Mouse (Mus musculus) midbrain, embryonic 10.5 days (tissue): ENCODE results near the gene Phf14. TPM values are rescaled to one million over a fixed set of nuclear protein-coding genes. Genes with fewer than 3 reads are reported as not detected.

Source experiments
- DNase-seq: peaks from one replicate; pipeline ENCODE4 v3.0.0-alpha.2; 2017; ENCODE audit warnings: low spot score
- H3K27ac ChIP-seq: fragments of 300-500 bp; sonication (generic); replicated peaks from 2 replicates; pipeline ENCODE4 v1.5.1; 2016; ENCODE audit warnings: mild to moderate bottlenecking
- H3K27me3 ChIP-seq: fragments of 300-500 bp; sonication (generic); 2 replicates; pipeline ENCODE4 v1.6.1; 2016; ENCODE audit warnings: low read depth, mild to moderate bottlenecking; ENCODE audit not compliant: poor library complexity, severe bottlenecking
- H3K36me3 ChIP-seq: fragments of 300-500 bp; sonication (generic); 2 replicates; pipeline ENCODE4 v1.6.1; 2016; ENCODE audit warnings: mild to moderate bottlenecking, moderate library complexity
- H3K4me1 ChIP-seq: fragments of 300-500 bp; sonication (generic); 2 replicates; pipeline ENCODE4 v1.6.1; 2016
- H3K4me3 ChIP-seq: fragments of 300-500 bp; sonication (generic); 2 replicates; pipeline ENCODE4 v1.5.1; 2016; ENCODE audit warnings: mild to moderate bottlenecking, moderate library complexity
- H3K9me3 ChIP-seq: fragments of 300-500 bp; sonication (generic); replicated peaks from 2 replicates; pipeline ENCODE4 v1.6.1; 2016; ENCODE audit warnings: mild to moderate bottlenecking
- WGBS: fragments of 180-500 bp; shearing (Covaris S2); methylation state at CpG from one replicate; pipeline ENCODE4 v1.1.7; 2016; 5-methylcytosine and 5-hydroxymethylcytosine counted together
- polyA plus RNA-seq: library from polyadenylated mRNA; unstranded; fragments of >200 nt; fragmentation: Nextera tagmentation; extraction: Ambion mirVana; gene quantifications from 2 replicates; pipeline ENCODE4 v1.2.1, GENCODE M21; 2016

The Phf14 gene
- polyA plus RNA-seq, 1 experiment from 2014 or later: 65.3 TPM

DNA sequence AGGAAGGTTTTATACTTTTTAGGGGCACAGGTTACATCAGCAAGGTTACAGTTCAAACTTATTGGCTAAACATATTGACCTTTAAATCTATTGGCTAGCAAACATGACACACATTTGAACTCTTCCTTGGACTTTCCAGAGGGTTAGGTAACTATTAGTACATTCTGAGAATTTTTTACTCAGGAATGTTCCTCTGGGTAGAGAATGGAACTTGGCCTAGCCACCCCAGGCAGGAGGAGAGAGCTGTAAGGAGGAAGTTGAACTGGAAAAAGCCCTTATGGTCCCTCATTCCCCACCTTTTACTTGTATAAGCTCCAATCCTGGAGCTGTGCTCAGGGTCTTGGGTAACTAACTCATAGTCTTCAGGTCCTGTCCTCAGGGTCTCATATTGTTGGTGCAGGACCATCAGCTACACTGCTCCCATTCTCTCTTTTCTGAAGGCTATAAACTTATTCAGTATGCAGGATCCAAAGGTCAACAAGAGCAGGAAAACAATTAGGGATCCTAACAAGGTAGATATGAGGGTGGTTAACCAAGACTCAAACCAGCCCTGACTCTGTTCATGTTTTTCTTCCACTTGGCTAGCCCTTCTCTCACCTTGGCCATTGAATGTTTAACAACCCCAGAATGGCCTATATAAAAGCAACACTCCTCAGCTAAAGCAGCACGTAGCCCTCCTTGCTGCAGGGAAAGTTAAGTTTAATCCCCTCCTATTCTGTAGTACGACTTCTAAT is 119.4 kb downstream of the Phf14 start:
- H3K4me3 ChIP-seq: no peak overlapping the region
- DNase-seq: no peak
- H3K9me3 ChIP-seq: no peaks in the 10 kb centered on the region
- H3K36me3 ChIP-seq: peaks cover 24% of the 10 kb centered on the region
- no peak overlapping the region for H3K27ac ChIP-seq
- no peaks in the 10 kb centered on the region for H3K27me3 ChIP-seq
- no peaks in the 10 kb centered on the region for H3K4me1 ChIP-seq
- 91% methylated on average over 2 of the region's 2 CpGs for WGBS

DNA sequence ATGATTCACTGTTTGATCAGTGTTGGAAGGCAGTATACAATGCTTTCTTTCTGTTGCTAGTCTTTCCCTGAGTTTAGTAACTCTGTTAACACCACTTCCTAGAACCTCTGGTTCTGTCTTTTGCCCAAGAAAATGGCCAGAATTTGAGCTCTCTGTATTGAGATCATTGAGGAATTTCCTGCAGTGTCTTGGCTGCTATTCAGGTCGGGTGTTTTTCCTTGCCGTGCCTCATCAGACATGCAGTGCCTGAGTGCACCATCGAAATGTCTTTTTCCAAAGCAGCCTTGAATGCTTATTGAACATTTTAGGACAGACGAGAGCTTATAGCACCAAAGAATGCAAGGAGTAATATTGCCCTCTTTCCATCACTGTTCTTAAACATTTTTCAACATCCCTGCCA is 127.0 kb downstream of the Phf14 start:
- H3K9me3 ChIP-seq: no peaks in the 10 kb centered on the region
- H3K27ac ChIP-seq: no peak overlapping the region
- no peaks in the 10 kb centered on the region for H3K27me3 ChIP-seq
- H3K36me3 ChIP-seq: peaks cover 14% of the 10 kb centered on the region
- no peaks in the 10 kb centered on the region for H3K4me1 ChIP-seq
- H3K4me3 ChIP-seq: no peak overlapping the region
- 72% methylated on average over 4 of the region's 4 CpGs for WGBS
- DNase-seq: no peak

DNA sequence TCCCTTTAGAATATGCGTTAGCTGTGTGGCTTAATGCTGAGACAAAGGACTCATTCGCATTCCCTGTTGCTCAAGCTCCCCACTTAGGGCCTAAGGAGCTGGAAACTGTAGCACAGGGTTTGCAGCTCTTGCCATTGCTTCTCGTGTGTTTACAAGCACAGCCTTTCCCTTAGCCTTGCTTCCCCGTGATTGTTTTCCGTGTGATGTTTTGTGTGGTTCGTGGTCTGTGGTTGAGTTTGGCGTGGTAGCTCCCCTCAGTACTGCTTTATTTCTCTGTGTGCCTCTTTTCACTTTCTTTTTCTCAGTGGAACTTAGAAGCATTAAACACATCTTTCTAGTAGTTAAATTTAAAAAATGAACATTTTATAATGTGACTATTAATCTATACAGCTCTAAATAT is 130.7 kb downstream of the Phf14 start:
- no peaks in the 10 kb centered on the region; the same call in 1 of the 2 replicates for H3K36me3 ChIP-seq
- no peak for DNase-seq
- no peaks in the 10 kb centered on the region for H3K27me3 ChIP-seq
- no peak overlapping the region for H3K4me3 ChIP-seq
- H3K9me3 ChIP-seq: no peaks in the 10 kb centered on the region
- H3K4me1 ChIP-seq: no peaks in the 10 kb centered on the region
- no peak overlapping the region for H3K27ac ChIP-seq
- WGBS: 89% methylated on average over 7 of the region's 7 CpGs

DNA sequence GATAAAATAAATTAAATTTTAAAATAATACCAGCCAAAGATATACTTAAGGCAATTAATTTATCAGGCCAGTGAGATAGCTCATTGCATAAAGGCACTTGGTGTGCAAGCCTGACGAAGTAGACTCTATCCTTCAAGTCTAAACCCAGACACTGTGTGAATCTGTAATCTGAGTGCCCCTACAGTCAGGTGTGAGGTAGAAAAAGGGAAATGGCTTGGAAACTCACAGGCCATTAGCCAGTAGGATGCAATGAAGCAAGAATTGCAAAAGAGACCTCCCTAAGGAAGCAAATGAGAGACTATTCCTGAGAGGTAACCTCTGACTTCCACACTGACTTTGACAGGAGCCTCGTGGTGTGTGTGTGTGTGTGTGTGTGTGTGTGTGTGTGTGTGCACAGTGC is 145.3 kb downstream of the Phf14 start:
- no peak overlapping the region for H3K27ac ChIP-seq
- 86% methylated on average over 2 of the region's 2 CpGs for WGBS
- H3K9me3 ChIP-seq: no peaks in the 10 kb centered on the region
- H3K36me3 ChIP-seq: peaks cover 10% of the 10 kb centered on the region
- H3K4me1 ChIP-seq: no peaks in the 10 kb centered on the region
- H3K27me3 ChIP-seq: no peaks in the 10 kb centered on the region
- no peak overlapping the region for H3K4me3 ChIP-seq
- no peak for DNase-seq

- Histone ChIP-seq H3K27me3 (no peaks in the 10 kb centered on the region), H3K4me3 (no peak overlapping the region), H3K27ac (no peak overlapping the region), H3K9me3 (no peaks in the 10 kb centered on the region), H3K36me3 (peaks cover 3% of the 10 kb centered on the region), H3K4me1 (no peaks in the 10 kb centered on the region)
- whole genome bisulfite sequencing: 83% methylated on average over 3 of the region's 3 CpGs
- no peak for DNase-seq
These were observed 146.5 kb downstream of the Phf14 start for GRCm38 (mm10) chr6:12054149-12054548.

GRCm38 (mm10) chr6:12058717-12059116 is 151.1 kb downstream of the Phf14 start:
- no peak overlapping the region for H3K4me3 ChIP-seq
- DNase-seq: no peak
- no peaks in the 10 kb centered on the region for H3K4me1 ChIP-seq
- no peaks in the 10 kb centered on the region for H3K27me3 ChIP-seq
- no peak overlapping the region for H3K27ac ChIP-seq
- H3K36me3 ChIP-seq: peaks cover 6% of the 10 kb centered on the region
- WGBS: 93% methylated on average over 5 of the region's 5 CpGs
- no peaks in the 10 kb centered on the region for H3K9me3 ChIP-seq

GRCm38 (mm10) chr6:12059971-12060370 is 152.4 kb downstream of the Phf14 start:
- H3K4me3 ChIP-seq: no peak overlapping the region
- H3K9me3 ChIP-seq: no peaks in the 10 kb centered on the region
- WGBS: 93% methylated on average over 7 of the region's 7 CpGs
- DNase-seq: no peak
- no peaks in the 10 kb centered on the region for H3K4me1 ChIP-seq
- H3K27me3 ChIP-seq: no peaks in the 10 kb centered on the region
- H3K27ac ChIP-seq: no peak overlapping the region
- H3K36me3 ChIP-seq: peaks cover 8% of the 10 kb centered on the region

- no peak overlapping the region for H3K27ac ChIP-seq
- H3K4me1 ChIP-seq: no peaks in the 10 kb centered on the region
- no peak for DNase-seq
- peaks cover 8% of the 10 kb centered on the region for H3K36me3 ChIP-seq
- H3K9me3 ChIP-seq: no peaks in the 10 kb centered on the region
- no peaks in the 10 kb centered on the region for H3K27me3 ChIP-seq
- 92% methylated on average over 9 of the region's 9 CpGs for WGBS
- no peak overlapping the region for H3K4me3 ChIP-seq
These were observed 153.0 kb downstream of the Phf14 start for GRCm38 (mm10) chr6:12060452-12061140.

- Histone ChIP-seq H3K4me1 (no peaks in the 10 kb centered on the region), H3K4me3 (no peak overlapping the region), H3K27me3 (no peaks in the 10 kb centered on the region), H3K27ac (no peak overlapping the region), H3K36me3 (peaks cover 3% of the 10 kb centered on the region; the same call in 1 of the 2 replicates), H3K9me3 (no peaks in the 10 kb centered on the region)
- WGBS: 92% methylated on average over 4 of the region's 4 CpGs
- no peak for DNase-seq
These were observed 160.3 kb downstream of the Phf14 start for GRCm38 (mm10) chr6:12067956-12068355.

- Histone ChIP-seq H3K36me3 (0 out of 2 replicates have a peak, but pooled peaks cover under 1% of the 10 kb centered on the region), H3K27ac (no peak overlapping the region), H3K4me1 (no peaks in the 10 kb centered on the region), H3K4me3 (no peak overlapping the region), H3K27me3 (no peaks in the 10 kb centered on the region), H3K9me3 (no peaks in the 10 kb centered on the region)
- no peak for DNase-seq
- WGBS: 86% methylated on average over 2 of the region's 2 CpGs
These were observed 161.7 kb downstream of the Phf14 start for GRCm38 (mm10) chr6:12069357-12069756.

DNA sequence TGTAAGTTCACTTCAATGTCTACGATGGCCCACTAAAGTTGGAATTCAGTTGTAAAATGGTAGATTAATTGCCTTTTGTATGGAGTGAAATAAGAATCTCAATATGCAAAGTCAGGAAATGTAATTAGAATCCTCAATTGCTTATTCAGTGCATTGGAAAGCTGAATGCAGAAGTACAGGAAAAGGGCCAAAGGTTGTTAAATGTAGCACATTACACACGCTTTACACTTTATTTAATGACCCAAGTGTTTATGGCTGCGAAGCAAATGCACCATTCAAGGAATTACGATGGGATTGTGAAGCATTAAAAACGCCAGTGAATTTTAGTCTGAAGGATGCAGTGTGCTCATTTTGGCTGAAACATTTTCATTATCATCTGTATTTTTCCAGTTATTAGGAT is 167.0 kb downstream of the Phf14 start:
- no peaks in the 10 kb centered on the region for H3K27me3 ChIP-seq
- H3K27ac ChIP-seq: no peak overlapping the region
- 96% methylated on average over 5 of the region's 5 CpGs for WGBS
- H3K4me1 ChIP-seq: no peaks in the 10 kb centered on the region
- no peak overlapping the region for H3K4me3 ChIP-seq
- DNase-seq: no peak
- H3K36me3 ChIP-seq: no peaks in the 10 kb centered on the region
- no peaks in the 10 kb centered on the region for H3K9me3 ChIP-seq

DNA sequence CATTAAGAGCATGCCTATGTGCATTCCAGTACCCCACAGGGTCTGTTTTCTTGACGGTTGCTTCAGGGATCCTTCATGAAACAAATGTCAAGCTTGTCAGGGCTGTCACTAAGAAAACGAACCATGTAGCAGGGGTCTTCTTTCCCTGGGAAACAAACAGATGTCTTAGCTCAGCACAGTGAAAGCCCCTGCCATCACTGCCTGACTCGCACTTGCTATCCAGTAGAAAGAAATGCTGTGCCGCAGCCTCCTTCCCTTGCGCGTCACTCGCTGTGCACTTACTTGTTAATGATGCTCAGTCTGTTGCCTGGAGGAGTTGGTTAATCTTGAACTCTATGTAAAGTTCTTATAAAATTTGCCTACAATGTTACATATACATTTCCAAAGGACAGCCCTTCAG is 169.7 kb downstream of the Phf14 start:
- no peak overlapping the region for H3K27ac ChIP-seq
- H3K4me1 ChIP-seq: no peaks in the 10 kb centered on the region
- WGBS: 74% methylated on average over 7 of the region's 7 CpGs
- H3K4me3 ChIP-seq: no peak overlapping the region
- H3K36me3 ChIP-seq: peaks cover 7% of the 10 kb centered on the region
- DNase-seq: no peak
- no peaks in the 10 kb centered on the region for H3K27me3 ChIP-seq
- no peaks in the 10 kb centered on the region for H3K9me3 ChIP-seq

- Histone ChIP-seq H3K4me1 (no peaks in the 10 kb centered on the region), H3K36me3 (peaks cover 10% of the 10 kb centered on the region), H3K9me3 (no peaks in the 10 kb centered on the region), H3K4me3 (no peak overlapping the region), H3K27ac (no peak overlapping the region), H3K27me3 (no peaks in the 10 kb centered on the region)
- 87% methylated on average over 8 of the region's 8 CpGs for WGBS
- no peak for DNase-seq
These were observed 170.4 kb downstream of the Phf14 start for GRCm38 (mm10) chr6:12077880-12078618.
